Mouse (Mus musculus) stomach, postnatal 0 days (tissue): Measurements from ENCODE around the gene Cort. TPM values are rescaled to one million over a fixed set of nuclear protein-coding genes. Genes with fewer than 3 reads are reported as not detected.

ENCODE experiments used
- ATAC-seq: fragments of 200-750 bp; cut with Nextera tagmentation; 2 replicates; pipeline ENCODE4 v1.8.0; 2017; ENCODE audit not compliant: low FRiP score, low TSS enrichment
- DNase-seq: peaks from one replicate; pipeline ENCODE4 v3.0.0-alpha.2; 2016; ENCODE audit warnings: low spot score
- H3K27ac ChIP-seq: fragments of 300-500 bp; sonication (generic); replicated peaks from 2 replicates; pipeline ENCODE4 v1.5.1; 2014; ENCODE audit warnings: mild to moderate bottlenecking, control low read depth
- H3K27me3 ChIP-seq: fragments of 300-500 bp; sonication (generic); 2 replicates; pipeline ENCODE4 v1.6.1; 2014; ENCODE audit warnings: low read length; ENCODE audit not compliant: control insufficient read depth, insufficient read depth
- H3K36me3 ChIP-seq: fragments of 300-500 bp; sonication (generic); 2 replicates; pipeline ENCODE4 v1.6.1; 2014; ENCODE audit warnings: low read length, mixed read lengths; ENCODE audit not compliant: control insufficient read depth, insufficient read depth
- H3K4me1 ChIP-seq: fragments of 300-500 bp; sonication (generic); replicated peaks from 2 replicates; pipeline ENCODE4 v1.6.1; 2014; ENCODE audit warnings: antibody characterized with exemption; ENCODE audit not compliant: control insufficient read depth, insufficient read depth
- H3K4me2 ChIP-seq: fragments of 300-500 bp; sonication (generic); replicated peaks from 2 replicates; pipeline ENCODE4 v1.6.1; 2014; ENCODE audit warnings: low read depth, mild to moderate bottlenecking, control low read depth, moderate library complexity
- H3K4me3 ChIP-seq: fragments of 300-500 bp; sonication (generic); 2 replicates; pipeline ENCODE4 v1.5.1; 2014; ENCODE audit warnings: low read depth, low read length, control low read depth
- H3K9ac ChIP-seq: fragments of 300-500 bp; sonication (generic); 2 replicates; pipeline ENCODE4 v1.6.1; 2014; ENCODE audit warnings: mild to moderate bottlenecking, low read length, control low read depth, mixed read lengths
- H3K9me3 ChIP-seq: fragments of 300-500 bp; sonication (generic); 2 replicates; pipeline ENCODE4 v1.6.1; 2016; ENCODE audit warnings: low read length; ENCODE audit not compliant: control insufficient read depth
- CTCF ChIP-seq: IDR thresholded peaks from 2 replicates; pipeline ENCODE4 v1.5.1; 2016; ENCODE audit warnings: antibody characterized with exemption, low read depth, mild to moderate bottlenecking, moderate library complexity
- EP300 ChIP-seq: optimal IDR thresholded peaks from 2 replicates; pipeline ENCODE3; 2016; ENCODE audit warnings: antibody characterized with exemption
- WGBS: fragments of 180-500 bp; shearing (Covaris S2); extraction: QIAGEN DNeasy Blood & Tissue Kit; methylation state at CpG from one replicate; pipeline ENCODE4 v1.1.7; 2014; 5-methylcytosine and 5-hydroxymethylcytosine counted together
- polyA plus RNA-seq: library from polyadenylated mRNA; unstranded; fragments of >200 nt; fragmentation: Nextera tagmentation; extraction: Ambion mirVana; gene quantifications from 2 replicates; pipeline ENCODE4 v1.2.1, GENCODE M21; 2015

Gene Cort
- polyA plus RNA-seq, 1 experiment from 2014 or later, result not detected

GRCm38 (mm10) chr4:149136116-149136850 is 9.7 kb upstream of the Cort start:
- Histone ChIP-seq H3K4me2 (peak overlapping the region; percentile 74), H3K36me3 (no peaks in the 10 kb centered on the region; the same call in 1 of the 2 replicates), H3K4me3 (peak overlapping the region; percentile 59), H3K27me3 (no peaks in the 10 kb centered on the region), H3K27ac (no peak overlapping the region), H3K4me1 (no peaks in the 10 kb centered on the region), H3K9me3 (no peaks in the 10 kb centered on the region), H3K9ac (peak overlapping the region; percentile 61; the same call in 1 of the 2 replicates)
- ATAC-seq (no peak), DNase-seq (no peak)
- WGBS, result 55% methylated on average over 18 of the region's 18 CpGs
- TF ChIP-seq EP300 (no peak), CTCF (no peak)

DNA sequence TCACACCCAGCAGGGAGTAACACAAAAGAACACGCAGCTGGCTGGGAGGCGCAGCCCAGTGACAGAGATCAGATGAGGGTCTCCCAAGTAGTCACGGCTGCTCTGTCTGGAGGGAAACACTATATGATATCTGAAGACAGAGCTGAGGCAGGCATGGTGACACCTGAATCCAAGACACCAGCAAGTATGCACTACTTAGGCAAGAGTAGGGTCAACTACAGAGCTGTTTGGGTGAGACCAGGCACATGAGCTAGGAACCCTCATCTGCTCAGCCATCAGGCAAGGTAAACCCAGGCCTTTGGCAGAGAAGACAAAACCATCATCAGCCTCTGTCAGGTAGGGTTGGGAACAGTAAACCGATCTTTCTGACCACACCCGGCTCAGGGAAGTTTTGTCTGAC is 6.8 kb upstream of the Cort start:
- TF ChIP-seq CTCF (no peak), EP300 (no peak)
- Histone ChIP-seq H3K36me3 (no peaks in the 10 kb centered on the region; the same call in 1 of the 2 replicates), H3K4me2 (no peak overlapping the region), H3K4me1 (no peaks in the 10 kb centered on the region), H3K27ac (no peak overlapping the region), H3K27me3 (no peaks in the 10 kb centered on the region), H3K9me3 (no peaks in the 10 kb centered on the region), H3K9ac (no peak overlapping the region), H3K4me3 (no peak overlapping the region)
- 60% methylated on average over 5 of the region's 5 CpGs for WGBS
- ATAC-seq (no peak), DNase-seq (no peak)

DNA sequence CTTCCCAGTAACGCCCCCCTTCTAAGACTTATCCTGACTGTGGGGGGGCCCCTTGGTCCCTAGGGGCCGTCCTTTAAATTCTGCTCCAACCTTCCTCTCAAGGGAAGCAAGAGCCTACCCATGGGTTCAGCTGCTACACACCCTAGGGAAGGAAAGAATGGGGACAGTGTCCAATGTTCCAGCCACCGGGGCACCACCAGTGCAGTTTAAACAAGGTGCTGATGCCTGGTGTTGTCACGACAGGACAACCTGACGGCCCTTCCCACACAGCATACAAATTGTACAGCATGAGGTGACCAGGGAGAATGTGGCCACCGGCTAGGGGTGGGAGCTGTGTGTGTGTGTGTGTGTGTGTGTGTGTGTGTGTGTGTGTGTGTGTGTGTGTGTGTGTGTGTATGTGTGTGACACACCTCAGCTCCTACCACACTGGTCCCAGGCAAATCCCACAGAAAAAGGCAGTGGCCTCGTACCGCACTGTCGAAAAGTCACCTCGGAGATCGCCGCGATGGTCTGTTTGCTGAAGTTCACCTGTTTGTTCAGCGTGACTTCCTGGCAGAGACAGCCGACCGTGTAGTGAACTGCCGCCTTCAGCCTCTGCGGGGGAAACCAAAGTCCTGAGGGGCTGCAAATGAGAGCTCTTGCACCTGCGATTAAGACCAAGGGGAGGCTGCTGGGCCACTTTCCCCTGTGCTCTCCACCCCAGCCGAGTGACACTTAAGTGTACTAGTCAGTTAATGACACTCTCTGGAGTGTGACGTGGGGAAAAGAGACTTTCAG is 5.4 kb upstream of the Cort start:
- ATAC-seq, result peak; percentile 30; the same call in 1 of the 2 replicates
- H3K4me3 ChIP-seq, result no peak overlapping the region
- no peak for DNase-seq

DNA sequence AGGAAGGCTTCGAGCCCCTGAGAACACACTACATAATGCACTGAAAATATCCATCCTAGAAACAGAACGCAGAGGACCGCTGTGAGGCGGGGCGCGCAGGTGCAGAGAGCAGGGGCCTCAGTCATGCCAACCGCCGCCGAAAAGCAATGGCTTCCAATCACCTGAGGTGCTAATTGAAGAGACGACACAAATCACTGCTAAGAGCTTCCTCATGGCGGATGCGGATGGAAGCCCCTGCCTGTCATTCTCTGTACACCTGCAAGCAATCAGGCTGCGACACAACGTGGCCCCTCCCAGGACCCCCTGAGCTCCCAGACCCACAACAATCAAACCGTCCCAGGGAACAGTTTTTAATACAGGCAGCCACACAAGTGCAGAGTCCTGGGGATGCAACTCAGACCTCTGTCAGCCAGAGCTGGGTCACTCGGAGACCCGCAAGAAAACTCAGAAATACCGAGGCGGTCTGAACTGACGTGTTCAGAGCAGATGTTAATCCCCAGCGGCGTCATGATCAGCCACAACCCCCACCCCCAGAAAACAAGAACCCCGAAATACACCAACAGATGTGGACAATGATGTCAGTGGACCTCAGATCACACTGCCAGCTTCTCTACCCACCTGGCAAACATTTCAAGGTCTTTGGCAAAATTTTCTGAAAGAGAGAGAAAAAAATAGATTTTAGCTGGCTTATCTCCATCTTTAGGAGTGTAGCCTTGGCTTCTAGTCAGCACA is 4.6 kb upstream of the Cort start:
- Histone ChIP-seq H3K4me2 (no peak overlapping the region), H3K27me3 (no peaks in the 10 kb centered on the region), H3K36me3 (no peaks in the 10 kb centered on the region; the same call in 1 of the 2 replicates), H3K27ac (no peak overlapping the region), H3K9me3 (no peaks in the 10 kb centered on the region), H3K4me3 (no peak overlapping the region), H3K4me1 (no peaks in the 10 kb centered on the region), H3K9ac (no peak overlapping the region)
- ATAC-seq, result no peak
- no peak for TF ChIP-seq EP300
- no peak for TF ChIP-seq CTCF
- DNase-seq, result no peak
- WGBS, result 89% methylated on average over 23 of the region's 23 CpGs

More for the DNA sequence above, 5.4 kb upstream of the Cort start:
- H3K4me2 ChIP-seq, result no peak overlapping the region
- 69% methylated on average over 21 of the region's 21 CpGs for whole genome bisulfite sequencing
- no peaks in the 10 kb centered on the region for H3K4me1 ChIP-seq
- no peak overlapping the region for H3K9ac ChIP-seq
- no peak for TF ChIP-seq EP300
- TF ChIP-seq CTCF, result no peak
- H3K27ac ChIP-seq, result no peak overlapping the region
- H3K36me3 ChIP-seq, result no peaks in the 10 kb centered on the region; the same call in 1 of the 2 replicates
- H3K27me3 ChIP-seq, result no peaks in the 10 kb centered on the region
- no peaks in the 10 kb centered on the region for H3K9me3 ChIP-seq

DNA sequence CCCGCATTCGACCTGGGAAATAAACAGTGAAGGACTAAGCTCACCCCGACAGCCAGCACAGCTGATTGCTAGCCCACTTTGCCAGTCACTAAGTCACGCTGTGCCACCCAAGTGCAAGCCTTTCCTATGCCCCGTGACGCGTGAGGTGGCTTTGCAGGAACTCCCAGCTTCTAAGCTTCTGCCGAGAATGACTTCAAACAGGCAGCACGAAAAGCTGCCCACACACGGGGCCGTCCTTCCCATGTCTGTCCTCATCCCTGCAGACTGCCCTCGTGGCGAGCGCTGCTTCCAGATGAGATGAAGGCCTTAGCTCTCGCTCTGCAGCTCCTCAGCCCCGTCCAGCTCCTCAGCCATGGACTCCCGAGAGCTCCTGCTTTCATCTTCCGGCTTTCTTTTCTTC is 1.9 kb upstream of the Cort start:
- no peaks in the 10 kb centered on the region; the same call in 1 of the 2 replicates for H3K36me3 ChIP-seq
- H3K4me2 ChIP-seq, result no peak overlapping the region
- no peaks in the 10 kb centered on the region for H3K4me1 ChIP-seq
- H3K27ac ChIP-seq, result no peak overlapping the region
- ATAC-seq (no peak), DNase-seq (no peak)
- H3K9ac ChIP-seq, result no peak overlapping the region
- WGBS, result 61% methylated on average over 18 of the region's 18 CpGs
- no peak overlapping the region for H3K4me3 ChIP-seq
- no peak for TF ChIP-seq EP300
- TF ChIP-seq CTCF, result no peak
- H3K27me3 ChIP-seq, result no peaks in the 10 kb centered on the region
- H3K9me3 ChIP-seq, result no peaks in the 10 kb centered on the region
